Mouse (Mus musculus): ENCODE data around the gene Grn. TPM values are rescaled to one million over a fixed set of nuclear protein-coding genes. Genes with fewer than 3 reads are reported as not detected.

Grn gene
- polyA plus RNA-seq, 1 experiment from 2014 or later, result 75.2 TPM

DNA sequence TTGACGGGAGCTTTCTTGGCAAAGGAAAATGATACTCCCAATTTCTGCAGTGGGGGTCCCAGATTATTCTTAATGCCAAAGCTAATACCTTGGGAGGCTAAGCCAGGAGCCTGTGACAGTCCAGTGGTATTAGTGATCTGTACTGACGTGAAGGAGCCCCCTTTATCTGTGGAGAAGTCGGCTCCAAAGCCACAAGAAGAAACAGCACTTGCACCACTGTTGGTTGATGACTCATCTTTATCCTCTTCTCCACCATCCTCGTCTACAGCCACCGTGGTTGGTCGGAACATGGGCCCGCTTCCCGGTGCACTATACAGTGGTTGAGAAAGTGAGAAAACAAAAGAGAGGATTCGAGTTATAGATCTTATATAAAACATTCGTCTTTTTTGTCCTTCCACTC lies 51.7 kb downstream of the Grn start:
- ATAC-seq (replicated peaks), result no peak
- no peak overlapping the region for H3K4me3 ChIP-seq
- no peaks in the 10 kb centered on the region for H3K9me3 ChIP-seq
- no peak overlapping the region for H3K27ac ChIP-seq
- H3K36me3 ChIP-seq (replicated peaks), result peaks cover 56% of the 10 kb centered on the region
- no peak overlapping the region for H3K4me2 ChIP-seq
- H3K9ac ChIP-seq, result no peak overlapping the region
- H3K4me1 ChIP-seq, result no peaks in the 10 kb centered on the region
- H3K27me3 ChIP-seq (replicated peaks), result no peaks in the 10 kb centered on the region
- 95% methylated on average over 10 of the region's 10 CpGs for WGBS

Small RNA genes within 50 kb of the gene (microRNA-seq; reads per million reads assigned to microRNA genes)
- not detected for gene Mir6930

Other genes starting within 250 kb of the Grn start
- gene Lsm12, start 245.0 kb upstream of the Grn start, polyA plus RNA-seq (2015; fragmentation: Nextera tagmentation; extraction: Ambion mirVana), result 111 and 118 TPM in 2 replicates
- 38.6 and 43.3 TPM in 2 replicates for gene G6pc3, start 240.7 kb upstream of the Grn start, polyA plus RNA-seq (2015; fragmentation: Nextera tagmentation; extraction: Ambion mirVana)
- gene Hdac5, start 200.1 kb upstream of the Grn start, polyA plus RNA-seq (2015; fragmentation: Nextera tagmentation; extraction: Ambion mirVana), result 90.3 and 105 TPM in 2 replicates
- 2.2 and 2.5 TPM in 2 replicates for gene BC030867, start 181.4 kb upstream of the Grn start, polyA plus RNA-seq (2015; fragmentation: Nextera tagmentation; extraction: Ambion mirVana)
- 0.05 TPM in 1 of 2 replicates, not detected in the other for gene Asb16, start 161.6 kb upstream of the Grn start, polyA plus RNA-seq (2015; fragmentation: Nextera tagmentation; extraction: Ambion mirVana)
- gene Tmub2, start 145.4 kb upstream of the Grn start, polyA plus RNA-seq (2015; fragmentation: Nextera tagmentation; extraction: Ambion mirVana), result 82.3 and 84.4 TPM in 2 replicates
- gene Atxn7l3, start 133.7 kb upstream of the Grn start, polyA plus RNA-seq (2015; fragmentation: Nextera tagmentation; extraction: Ambion mirVana), result 31.6 and 31.8 TPM in 2 replicates
- 82.8 and 83.9 TPM in 2 replicates for gene Ubtf, start 110.6 kb upstream of the Grn start, polyA plus RNA-seq (2015; fragmentation: Nextera tagmentation; extraction: Ambion mirVana)
- 2.9 and 3.8 TPM in 2 replicates for gene Slc4a1, start 64.1 kb upstream of the Grn start, polyA plus RNA-seq (2015; fragmentation: Nextera tagmentation; extraction: Ambion mirVana)
- gene Rundc3a, start 36.9 kb upstream of the Grn start, polyA plus RNA-seq (2015; fragmentation: Nextera tagmentation; extraction: Ambion mirVana), result 160 and 165 TPM in 2 replicates
- 146 and 168 TPM in 2 replicates for gene Slc25a39, start 22.4 kb upstream of the Grn start, polyA plus RNA-seq (2015; fragmentation: Nextera tagmentation; extraction: Ambion mirVana)
- 28.7 and 36.4 TPM in 2 replicates for gene Fam171a2, start 17.4 kb downstream of the Grn start, polyA plus RNA-seq (2015; fragmentation: Nextera tagmentation; extraction: Ambion mirVana)
- 9.0 TPM in 2 replicates for gene Itga2b, start 39.8 kb downstream of the Grn start, polyA plus RNA-seq (2015; fragmentation: Nextera tagmentation; extraction: Ambion mirVana)
- 72.7 and 76.4 TPM in 2 replicates for gene Gpatch8, start 126.1 kb downstream of the Grn start, polyA plus RNA-seq (2015; fragmentation: Nextera tagmentation; extraction: Ambion mirVana)
- 1.9 and 3.4 TPM in 2 replicates for gene Gm11627, start 149.1 kb downstream of the Grn start, polyA plus RNA-seq (2015; fragmentation: Nextera tagmentation; extraction: Ambion mirVana)
- 7.4 and 9.5 TPM in 2 replicates for gene Fzd2, start 174.1 kb downstream of the Grn start, polyA plus RNA-seq (2015; fragmentation: Nextera tagmentation; extraction: Ambion mirVana)
- 0.13 TPM in 1 of 2 replicates, not detected in the other for gene Meioc, start 233.4 kb downstream of the Grn start, polyA plus RNA-seq (2015; fragmentation: Nextera tagmentation; extraction: Ambion mirVana)